Mouse (Mus musculus): ENCODE data around the gene Kmt2a. TPM values are rescaled to one million over a fixed set of nuclear protein-coding genes. Genes with fewer than 3 reads are reported as not detected.

Kmt2a gene
- polyA plus RNA-seq, 1 experiment from 2014 or later = 17.7 TPM

DNA sequence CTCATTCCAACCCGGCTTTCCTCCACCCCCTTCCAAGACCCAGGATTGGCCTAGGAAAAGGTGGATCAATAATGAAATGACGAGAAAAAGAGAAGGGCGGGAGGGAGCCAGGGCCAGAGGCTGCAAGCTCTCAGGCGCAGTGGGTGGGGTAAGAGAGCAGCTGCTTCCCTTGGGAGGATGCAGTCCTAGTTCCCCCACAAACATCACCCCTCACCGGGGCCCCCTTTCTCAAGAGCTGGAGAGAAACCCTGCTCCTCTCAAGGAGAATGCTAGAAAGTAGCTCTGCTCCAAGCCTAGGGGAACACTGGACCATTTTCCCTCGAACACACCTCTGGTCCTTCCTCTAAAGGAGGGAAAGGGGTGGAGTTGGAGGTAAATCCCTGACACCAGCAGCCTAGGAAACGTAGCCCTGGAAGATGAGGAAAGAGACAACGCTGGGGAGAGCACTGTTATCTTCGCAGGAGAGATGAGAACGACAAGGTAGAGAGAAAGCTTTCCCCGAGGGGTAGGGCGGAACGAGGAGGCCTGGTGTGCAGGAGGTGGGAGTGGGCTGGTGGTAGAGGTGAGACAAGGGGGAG lies 1.3 kb downstream of the Kmt2a start:
- H3K4me3 ChIP-seq (replicated peaks) = peak overlapping the region; percentile 98
- H3K27ac ChIP-seq (replicated peaks) = peak overlapping the region; percentile 99
- peak overlapping the region; percentile 83 for H3K9ac ChIP-seq
- H3K9me3 ChIP-seq (replicated peaks) = no peaks in the 10 kb centered on the region
- peak overlapping the region; percentile 98 for H3K4me2 ChIP-seq (replicated peaks)
- ATAC-seq (ENCODE audit: insufficient number of reproducible peaks, low FRiP score, low TSS enrichment, low read depth) = no peak
- peaks cover 59% of the 10 kb centered on the region for H3K4me1 ChIP-seq
- no peaks in the 10 kb centered on the region for H3K27me3 ChIP-seq
- WGBS = under 1% methylated on average over 13 of the region's 13 CpGs
- H3K36me3 ChIP-seq = no peaks in the 10 kb centered on the region

DNA sequence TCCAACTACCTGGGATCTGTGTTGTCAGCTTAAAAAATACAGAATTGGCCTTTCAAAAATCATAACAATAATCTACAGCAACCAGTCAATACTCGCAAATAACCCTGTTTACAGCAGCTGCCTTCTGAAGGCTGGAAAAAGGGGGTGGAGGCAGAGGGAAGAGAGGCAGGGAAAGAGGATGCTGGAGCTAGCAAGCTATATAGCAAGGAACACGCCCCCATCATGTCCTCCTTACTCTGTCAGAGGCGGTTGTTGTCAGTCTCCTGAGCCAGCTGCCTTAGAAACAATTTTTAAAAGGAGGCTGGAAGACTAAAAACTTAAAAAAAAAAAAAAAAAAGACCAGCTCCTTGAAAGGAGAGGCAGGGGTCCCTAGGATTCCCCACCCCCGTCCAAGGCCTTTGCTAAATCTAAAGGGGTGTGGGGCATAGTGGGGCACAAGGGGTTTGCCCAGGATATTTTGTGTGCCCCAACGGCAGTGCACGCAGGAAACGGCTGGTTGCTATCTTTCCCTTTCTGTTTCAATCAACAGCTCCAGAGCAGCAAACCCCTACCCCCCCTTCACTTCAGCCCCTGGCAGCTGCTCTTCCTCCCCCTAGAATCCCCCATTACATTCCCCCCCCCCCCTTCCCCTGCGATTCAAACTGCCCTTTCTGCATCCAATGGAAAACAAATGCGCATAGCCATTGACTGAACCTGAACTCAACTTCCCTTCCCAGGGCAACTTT lies 2.2 kb downstream of the Kmt2a start:
- Histone ChIP-seq H3K9me3 (replicated peaks) (no peaks in the 10 kb centered on the region), H3K36me3 (no peaks in the 10 kb centered on the region), H3K4me2 (replicated peaks) (peak overlapping the region; percentile 98), H3K9ac (no peak overlapping the region; the same call in 1 of the 2 replicates), H3K27ac (replicated peaks) (peak overlapping the region; percentile 99; the same call in 1 of the 2 replicates), H3K4me1 (peaks cover 66% of the 10 kb centered on the region), H3K4me3 (replicated peaks) (peak overlapping the region; percentile 98), H3K27me3 (no peaks in the 10 kb centered on the region)
- 20% methylated on average over 9 of the region's 9 CpGs for WGBS
- ATAC-seq (ENCODE audit: insufficient number of reproducible peaks, low FRiP score, low TSS enrichment, low read depth) = no peak

DNA sequence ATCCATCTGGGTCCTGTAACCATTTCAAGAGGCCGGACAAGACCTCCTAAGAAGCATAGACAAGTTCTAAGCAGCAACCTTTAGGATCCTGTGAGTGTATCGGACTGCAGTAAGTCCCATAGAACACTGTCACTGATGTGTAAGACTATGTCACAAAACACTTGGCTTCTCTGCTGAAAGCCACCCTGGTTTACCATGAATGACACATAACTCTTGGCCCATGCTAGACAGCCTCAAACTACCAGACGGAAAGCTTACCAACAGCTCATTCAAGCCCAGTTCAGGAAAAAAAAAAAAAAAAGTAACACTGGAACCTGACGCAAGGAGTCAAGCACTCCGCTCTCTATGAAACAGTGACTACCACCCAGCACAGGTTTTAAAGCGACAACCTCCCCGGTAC lies 3.4 kb downstream of the Kmt2a start:
- Histone ChIP-seq H3K9me3 (replicated peaks) (no peaks in the 10 kb centered on the region), H3K4me3 (replicated peaks) (no peak overlapping the region)

DNA sequence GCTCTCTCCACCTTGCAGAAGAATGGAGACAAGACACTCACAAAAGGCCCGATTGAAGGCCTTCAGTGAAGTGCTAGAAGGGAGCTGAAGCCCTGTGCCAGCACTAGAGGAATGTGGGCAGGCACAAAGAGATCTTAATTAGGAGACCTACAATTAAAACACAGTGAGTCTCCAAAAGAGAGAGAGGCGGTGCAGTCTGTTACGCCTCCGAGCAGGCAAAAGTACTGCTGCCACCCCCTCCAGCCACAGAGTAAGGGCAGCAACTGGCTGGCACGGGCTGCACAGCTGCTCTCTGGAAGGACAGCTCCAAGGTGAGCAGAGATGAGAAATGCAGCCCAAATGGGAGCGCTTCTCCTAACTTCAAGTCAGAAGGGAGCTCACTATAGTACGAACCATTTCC lies 5.6 kb downstream of the Kmt2a start:
- peaks cover 65% of the 10 kb centered on the region for H3K4me1 ChIP-seq
- H3K4me2 ChIP-seq (replicated peaks) = no peak overlapping the region
- no peaks in the 10 kb centered on the region for H3K9me3 ChIP-seq (replicated peaks)
- no peak overlapping the region for H3K4me3 ChIP-seq (replicated peaks)
- H3K36me3 ChIP-seq = peaks cover 7% of the 10 kb centered on the region; the same call in 1 of the 2 replicates
- no peak overlapping the region for H3K9ac ChIP-seq
- WGBS = 57% methylated on average over 7 of the region's 7 CpGs
- no peak; the same call in 1 of the 2 replicates for ATAC-seq (ENCODE audit: insufficient number of reproducible peaks, low FRiP score, low TSS enrichment, low read depth)
- H3K27ac ChIP-seq (replicated peaks) = no peak overlapping the region
- no peaks in the 10 kb centered on the region for H3K27me3 ChIP-seq

More for the DNA sequence above, 3.4 kb downstream of the Kmt2a start:
- Histone ChIP-seq H3K27ac (replicated peaks) (no peak overlapping the region), H3K4me1 (peaks cover 65% of the 10 kb centered on the region), H3K4me2 (replicated peaks) (no peak overlapping the region), H3K36me3 (no peaks in the 10 kb centered on the region), H3K27me3 (no peaks in the 10 kb centered on the region), H3K9ac (no peak overlapping the region)
- no peak for ATAC-seq (ENCODE audit: insufficient number of reproducible peaks, low FRiP score, low TSS enrichment, low read depth)
- 73% methylated on average over 7 of the region's 7 CpGs for WGBS

DNA sequence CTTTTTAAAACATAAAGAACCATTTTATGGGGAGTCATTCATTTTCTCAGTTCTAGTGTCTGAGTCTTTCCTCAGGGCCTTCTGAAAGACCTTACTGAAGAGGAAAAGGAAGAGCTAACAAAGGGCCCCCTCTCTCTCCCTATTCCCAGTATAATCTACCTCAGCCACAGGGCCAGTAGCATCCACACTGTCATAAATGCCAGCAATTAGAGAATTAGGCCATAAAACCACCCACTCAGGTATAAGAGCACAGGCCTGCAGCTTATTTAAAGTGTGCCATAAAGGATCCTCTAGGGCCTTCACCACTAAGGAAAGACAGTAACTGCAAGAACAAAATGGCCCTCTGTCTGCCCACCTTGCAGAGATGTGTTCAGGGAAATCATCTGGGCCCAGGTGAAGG lies 6.9 kb downstream of the Kmt2a start:
- H3K9ac ChIP-seq = no peak overlapping the region
- no peak overlapping the region for H3K27ac ChIP-seq (replicated peaks)
- H3K4me2 ChIP-seq (replicated peaks) = no peak overlapping the region
- H3K9me3 ChIP-seq (replicated peaks) = no peaks in the 10 kb centered on the region
- no peaks in the 10 kb centered on the region for H3K27me3 ChIP-seq
- H3K4me1 ChIP-seq = peaks cover 60% of the 10 kb centered on the region
- peaks cover 7% of the 10 kb centered on the region; the same call in 1 of the 2 replicates for H3K36me3 ChIP-seq
- H3K4me3 ChIP-seq (replicated peaks) = no peak overlapping the region
- no peak for ATAC-seq (ENCODE audit: insufficient number of reproducible peaks, low FRiP score, low TSS enrichment, low read depth)

DNA sequence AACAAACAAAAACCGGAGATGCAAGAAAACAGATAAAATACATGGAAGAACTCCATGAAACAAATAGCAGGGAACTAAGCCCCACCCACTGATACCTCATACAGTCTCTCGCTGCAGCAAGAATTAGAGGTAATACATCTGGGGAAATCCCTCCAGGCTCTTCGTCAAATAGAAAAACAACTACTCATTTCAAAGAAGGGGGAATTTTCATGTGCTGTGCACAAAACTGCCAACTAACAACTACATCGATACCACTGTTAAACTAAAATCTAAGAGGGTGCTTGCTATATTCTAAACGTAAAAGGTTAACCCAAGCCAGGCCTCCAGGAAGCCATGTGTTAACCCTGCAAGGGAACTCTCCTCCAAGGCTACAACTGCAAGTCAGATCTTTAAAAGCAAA lies 7.4 kb downstream of the Kmt2a start:
- peaks cover 55% of the 10 kb centered on the region for H3K4me1 ChIP-seq
- no peak overlapping the region for H3K4me3 ChIP-seq (replicated peaks)
- H3K9ac ChIP-seq = no peak overlapping the region
- no peaks in the 10 kb centered on the region for H3K9me3 ChIP-seq (replicated peaks)
- no peaks in the 10 kb centered on the region for H3K27me3 ChIP-seq
- WGBS = 35% methylated on average over 5 of the region's 5 CpGs
- ATAC-seq (ENCODE audit: insufficient number of reproducible peaks, low FRiP score, low TSS enrichment, low read depth) = no peak
- 0 out of 2 replicates have a peak overlapping the region, but pooled peaks have one; percentile 0 for H3K27ac ChIP-seq (replicated peaks)
- H3K36me3 ChIP-seq = peaks cover 7% of the 10 kb centered on the region; the same call in 1 of the 2 replicates
- H3K4me2 ChIP-seq (replicated peaks) = no peak overlapping the region

DNA sequence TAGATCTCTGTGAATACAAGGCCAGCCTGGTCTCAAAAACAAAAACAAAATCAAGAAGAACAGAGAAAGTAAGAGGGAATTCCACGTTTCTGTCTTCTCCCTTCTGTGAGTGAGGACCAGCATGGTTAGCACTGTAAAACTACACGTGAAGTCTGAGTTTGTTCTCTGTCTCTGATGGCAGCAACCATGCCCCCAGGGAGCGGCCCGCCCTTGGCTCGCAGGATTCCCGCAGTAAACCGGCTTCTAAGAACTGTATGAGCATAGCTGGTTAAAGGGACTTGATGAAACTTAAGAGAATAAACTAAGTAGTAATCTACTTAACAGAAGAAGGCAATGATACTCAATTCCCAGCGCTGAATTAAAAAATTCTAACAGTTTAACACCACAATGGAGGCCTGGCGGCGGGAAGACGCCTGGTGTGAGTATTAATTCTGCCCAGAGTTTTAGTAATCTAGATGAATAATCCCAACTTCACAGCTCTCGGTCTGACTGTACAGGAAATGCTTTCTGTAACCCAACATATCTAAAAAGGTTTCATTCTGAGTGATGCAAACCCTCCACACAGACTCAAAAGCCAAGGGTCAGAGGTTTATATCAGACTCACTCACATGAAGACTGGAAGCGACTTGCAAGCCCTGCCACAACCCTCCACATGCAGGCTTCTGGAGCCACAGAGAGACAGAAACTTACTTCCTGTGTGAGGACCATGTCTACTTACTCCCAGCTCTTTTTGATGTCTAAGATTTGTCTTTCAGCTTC lies 12.6 kb downstream of the Kmt2a start:
- H3K9ac ChIP-seq = no peak overlapping the region
- H3K4me1 ChIP-seq = peaks cover 15% of the 10 kb centered on the region
- no peak overlapping the region for H3K4me3 ChIP-seq (replicated peaks)
- H3K4me2 ChIP-seq (replicated peaks) = no peak overlapping the region
- peaks cover 31% of the 10 kb centered on the region for H3K36me3 ChIP-seq
- no peaks in the 10 kb centered on the region for H3K9me3 ChIP-seq (replicated peaks)
- WGBS = 64% methylated on average over 13 of the region's 13 CpGs
- H3K27me3 ChIP-seq = no peaks in the 10 kb centered on the region
- no peak for ATAC-seq (ENCODE audit: insufficient number of reproducible peaks, low FRiP score, low TSS enrichment, low read depth)
- no peak overlapping the region for H3K27ac ChIP-seq (replicated peaks)

DNA sequence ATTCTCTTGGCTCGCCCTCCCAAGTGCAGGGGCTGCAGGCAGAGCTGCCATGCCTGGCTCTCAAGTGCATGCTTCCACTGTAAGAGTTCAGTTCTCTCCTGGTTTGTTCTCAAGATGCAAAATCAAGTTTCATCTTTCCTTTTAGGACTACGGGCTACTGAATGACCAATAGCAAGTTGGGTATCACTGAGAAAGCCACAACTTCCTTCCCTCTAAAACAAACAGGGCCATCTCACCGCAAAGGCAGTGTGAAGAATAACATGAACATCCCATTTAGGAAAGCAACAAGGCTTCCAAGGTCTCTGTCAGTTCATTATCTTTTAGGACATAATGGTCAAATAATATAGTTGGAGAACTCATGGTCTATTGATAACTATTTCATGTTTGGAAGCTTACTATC lies 13.4 kb downstream of the Kmt2a start:
- Histone ChIP-seq H3K9ac (no peak overlapping the region), H3K4me3 (replicated peaks) (no peak overlapping the region)

DNA sequence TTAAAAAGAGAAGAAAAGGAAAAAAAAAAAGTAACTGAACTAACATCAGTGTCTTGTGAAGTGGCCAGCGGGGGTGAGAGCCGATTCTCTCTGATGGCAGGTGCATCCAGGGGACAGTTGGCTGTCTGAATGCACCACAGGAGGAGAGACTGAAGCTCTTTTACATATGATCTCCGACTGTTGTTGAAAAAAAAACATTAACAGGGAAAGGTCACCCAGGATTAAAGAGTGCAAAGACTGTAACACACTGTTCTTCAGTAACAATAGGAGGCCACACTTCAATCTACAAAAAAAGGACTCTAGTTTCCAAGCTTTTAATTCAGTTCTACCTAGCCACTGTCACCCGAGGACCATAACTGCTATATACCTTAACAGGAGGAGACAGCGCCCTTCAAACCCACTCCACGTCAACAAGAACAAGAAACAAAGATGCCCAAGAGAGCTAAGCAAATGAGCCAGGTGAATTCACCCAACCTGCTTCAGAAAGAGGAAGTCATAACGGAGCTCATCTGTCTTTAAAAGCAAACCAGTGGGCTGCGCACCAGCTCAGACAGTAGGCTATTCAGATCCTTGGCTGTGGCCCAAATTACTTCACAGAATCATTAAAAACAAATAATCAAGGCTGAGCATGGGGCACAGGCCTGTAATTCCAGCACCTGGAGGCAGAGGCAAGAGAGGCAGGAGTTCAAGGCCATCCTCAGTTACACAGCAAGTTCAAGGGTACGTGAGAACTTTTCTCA lies 14.4 kb downstream of the Kmt2a start:
- no peak overlapping the region for H3K4me3 ChIP-seq (replicated peaks)
- H3K4me2 ChIP-seq (replicated peaks) = no peak overlapping the region
- no peak overlapping the region for H3K9ac ChIP-seq
- H3K36me3 ChIP-seq = peaks cover 41% of the 10 kb centered on the region
- whole genome bisulfite sequencing = 66% methylated on average over 9 of the region's 9 CpGs
- H3K27me3 ChIP-seq = no peaks in the 10 kb centered on the region
- no peak for ATAC-seq (ENCODE audit: insufficient number of reproducible peaks, low FRiP score, low TSS enrichment, low read depth)
- peaks cover 12% of the 10 kb centered on the region for H3K4me1 ChIP-seq
- no peak overlapping the region for H3K27ac ChIP-seq (replicated peaks)
- no peaks in the 10 kb centered on the region for H3K9me3 ChIP-seq (replicated peaks)

More for the DNA sequence above, 13.4 kb downstream of the Kmt2a start:
- Histone ChIP-seq H3K9me3 (replicated peaks) (no peaks in the 10 kb centered on the region), H3K27ac (replicated peaks) (no peak overlapping the region), H3K27me3 (no peaks in the 10 kb centered on the region), H3K4me2 (replicated peaks) (no peak overlapping the region), H3K4me1 (peaks cover 12% of the 10 kb centered on the region), H3K36me3 (peaks cover 34% of the 10 kb centered on the region)
- 86% methylated on average over 3 of the region's 3 CpGs for WGBS
- ATAC-seq (ENCODE audit: insufficient number of reproducible peaks, low FRiP score, low TSS enrichment, low read depth) = no peak

DNA sequence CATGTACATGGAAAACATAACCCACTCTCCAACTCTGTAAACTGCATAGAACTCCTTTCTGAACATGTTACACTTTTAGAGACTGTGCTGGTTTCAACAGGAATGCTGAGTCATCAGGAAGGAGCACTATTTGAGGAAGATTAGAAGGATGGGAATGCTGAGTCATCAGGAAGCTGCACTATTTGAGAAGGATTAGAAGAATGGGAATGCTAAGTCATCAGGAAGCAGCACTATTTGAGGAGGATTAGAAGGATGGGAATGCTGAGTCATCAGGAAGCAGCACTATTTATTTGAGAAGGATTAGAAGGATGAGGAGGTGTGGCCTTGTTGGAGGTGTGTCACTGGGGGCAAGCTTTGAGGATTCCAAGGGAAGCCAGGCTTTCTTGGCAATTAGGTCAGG lies 20.0 kb downstream of the Kmt2a start:
- no peak overlapping the region for H3K9ac ChIP-seq
- no peak overlapping the region for H3K4me2 ChIP-seq (replicated peaks)
- no peak overlapping the region for H3K27ac ChIP-seq (replicated peaks)
- H3K4me1 ChIP-seq = peaks cover 9% of the 10 kb centered on the region
- H3K9me3 ChIP-seq (replicated peaks) = no peaks in the 10 kb centered on the region
- no peak overlapping the region for H3K4me3 ChIP-seq (replicated peaks)
- H3K36me3 ChIP-seq = peaks cover 44% of the 10 kb centered on the region
- ATAC-seq (ENCODE audit: insufficient number of reproducible peaks, low FRiP score, low TSS enrichment, low read depth) = no peak
- no peaks in the 10 kb centered on the region for H3K27me3 ChIP-seq

DNA sequence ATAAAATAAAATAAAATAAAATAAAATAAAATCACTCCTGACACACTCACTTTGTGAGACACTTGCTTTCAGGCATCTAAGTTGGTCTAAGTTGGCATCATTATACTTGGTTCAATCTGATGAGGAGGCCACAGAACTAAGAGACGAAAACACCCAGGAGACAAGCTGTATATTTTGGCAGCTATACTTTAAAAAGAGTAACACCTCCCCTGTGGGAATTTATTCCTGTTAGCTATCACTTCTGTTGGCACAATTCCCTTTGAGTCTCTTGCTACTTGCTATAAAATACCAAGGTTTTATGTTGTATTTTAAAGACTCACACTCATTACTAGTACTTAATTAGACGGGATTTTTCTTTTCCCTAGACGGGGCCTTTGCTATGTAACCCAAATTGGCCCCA lies 22.4 kb downstream of the Kmt2a start:
- ATAC-seq (ENCODE audit: insufficient number of reproducible peaks, low FRiP score, low TSS enrichment, low read depth) = no peak
- no peak overlapping the region for H3K9ac ChIP-seq
- H3K27ac ChIP-seq (replicated peaks) = no peak overlapping the region
- no peaks in the 10 kb centered on the region for H3K9me3 ChIP-seq (replicated peaks)
- H3K4me2 ChIP-seq (replicated peaks) = no peak overlapping the region
- no peak overlapping the region for H3K4me3 ChIP-seq (replicated peaks)
- peaks cover 15% of the 10 kb centered on the region for H3K4me1 ChIP-seq
- peaks cover 24% of the 10 kb centered on the region for H3K36me3 ChIP-seq
- WGBS = 93% methylated on average over 3 of the region's 3 CpGs
- H3K27me3 ChIP-seq = no peaks in the 10 kb centered on the region
